Mouse (Mus musculus) urinary bladder, postnatal 14 days (tissue): ENCODE results near the gene Klf7.
A peak's percentile ranks its signal among the peaks of the same experiment; 100 is the strongest.

Experiments
- DNase-seq: peaks from one replicate; pipeline ENCODE4 v3.0.0; 2021; ENCODE audit warnings: low spot score

The Klf7 gene

DNA sequence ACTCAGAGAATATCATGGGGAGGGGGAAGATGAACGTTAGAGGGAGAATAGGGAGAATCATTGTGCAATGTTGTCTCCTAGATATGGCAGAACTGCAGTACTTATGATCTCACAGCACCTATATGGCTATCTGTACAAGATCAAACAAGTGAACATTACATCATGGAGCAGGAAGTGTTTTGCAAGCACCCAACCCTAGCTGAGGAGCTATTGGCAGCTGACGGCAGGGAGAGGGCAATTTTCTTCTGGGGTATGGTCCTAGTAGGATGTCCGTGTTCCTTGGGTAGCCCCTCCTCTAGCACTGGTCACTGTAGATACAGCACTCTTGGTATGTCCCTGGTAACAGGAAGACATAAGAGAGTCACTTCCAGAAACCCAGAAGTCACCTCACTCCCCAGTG lies 17.4 kb downstream of the Klf7 start:
- DNase-seq, result no peak

DNA sequence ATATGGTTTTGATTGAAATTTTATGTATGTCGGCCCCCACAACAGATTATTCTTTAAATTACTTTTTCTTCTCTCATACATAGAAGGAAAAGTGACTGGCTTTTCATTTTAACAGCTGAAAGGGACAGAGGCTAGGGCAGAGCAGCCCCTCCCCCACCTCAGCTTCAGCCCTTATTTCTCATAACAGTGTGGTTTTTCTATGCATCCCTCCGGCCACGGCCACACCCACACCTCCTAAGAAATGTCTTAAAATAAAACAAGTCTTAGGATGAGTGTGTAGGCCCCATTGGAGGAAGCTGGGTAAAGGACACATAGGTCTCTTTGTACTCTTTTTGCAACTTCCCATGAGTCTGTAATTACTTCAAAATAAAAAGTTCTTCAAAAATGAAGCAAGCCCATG lies 20.8 kb downstream of the Klf7 start:
- DNase-seq, result no peak

DNA sequence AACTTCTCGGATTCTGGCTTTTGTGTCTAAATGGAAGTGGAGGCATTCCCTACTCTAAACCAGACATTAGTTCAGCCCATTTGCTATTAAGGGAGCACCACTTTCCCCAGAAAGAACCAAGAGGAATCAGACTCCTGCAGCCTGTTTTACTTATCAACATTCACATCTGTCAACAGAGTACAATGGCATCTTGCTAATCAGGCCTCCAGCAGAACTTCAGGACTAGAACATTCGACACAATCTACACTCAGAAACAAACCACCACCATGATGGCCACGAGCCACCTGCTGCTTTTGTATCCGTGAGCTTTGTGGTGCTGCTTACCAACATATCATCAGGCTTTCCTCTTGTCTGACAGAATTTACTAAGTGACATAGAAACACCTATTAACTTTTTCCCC lies 23.3 kb downstream of the Klf7 start:
- DNase-seq, result no peak

DNA sequence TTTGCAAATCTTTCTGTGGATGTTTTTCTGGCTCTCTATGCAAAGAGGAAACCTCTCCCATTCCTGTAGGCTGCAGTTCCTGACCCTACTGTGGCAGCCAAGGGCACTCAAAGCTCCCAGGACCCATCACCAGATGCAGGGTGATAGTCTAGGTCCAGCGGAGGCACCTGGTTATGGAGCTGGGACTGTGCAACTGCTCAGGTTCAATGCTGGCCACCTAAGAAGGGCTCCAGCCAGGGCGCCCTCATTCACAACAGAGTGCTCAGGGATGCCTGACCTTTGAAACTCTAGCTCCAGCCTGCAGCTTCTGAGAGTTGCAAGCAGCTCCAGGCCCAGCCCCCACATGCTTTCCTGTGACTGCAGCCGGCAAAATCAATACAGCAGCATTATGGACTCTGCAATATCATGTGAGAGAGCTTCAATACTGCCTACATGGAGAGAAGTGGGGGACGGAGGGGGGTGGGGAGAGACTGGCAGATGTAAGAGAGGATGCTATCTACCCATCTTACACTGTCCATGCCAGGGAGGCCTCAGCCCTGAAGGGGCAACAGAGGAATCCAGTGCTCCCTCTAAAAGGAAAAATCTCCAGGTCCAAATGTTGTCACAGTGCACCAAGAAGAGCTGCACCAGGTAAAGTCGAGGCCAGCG lies 24.3 kb downstream of the Klf7 start:
- DNase-seq, result no peak

DNA sequence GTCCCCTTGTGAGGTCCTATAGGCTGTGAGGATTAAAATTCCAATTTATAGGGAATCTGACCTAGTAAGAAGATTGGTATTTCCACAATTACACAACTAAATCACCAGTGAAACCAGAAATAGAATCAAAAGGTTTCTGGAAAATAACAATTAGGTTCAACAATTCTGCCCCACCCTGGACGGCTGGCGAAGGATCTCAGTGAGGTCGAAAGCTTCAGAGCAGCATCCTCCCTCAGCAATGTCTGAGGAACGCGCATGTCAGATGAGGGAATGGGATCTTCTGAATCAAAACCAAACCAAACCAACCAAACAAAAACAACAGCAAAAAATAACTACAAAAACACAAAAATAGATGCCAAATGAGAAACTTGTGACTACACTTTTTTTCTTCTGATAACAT lies 29.1 kb downstream of the Klf7 start:
- no peak for DNase-seq

DNA sequence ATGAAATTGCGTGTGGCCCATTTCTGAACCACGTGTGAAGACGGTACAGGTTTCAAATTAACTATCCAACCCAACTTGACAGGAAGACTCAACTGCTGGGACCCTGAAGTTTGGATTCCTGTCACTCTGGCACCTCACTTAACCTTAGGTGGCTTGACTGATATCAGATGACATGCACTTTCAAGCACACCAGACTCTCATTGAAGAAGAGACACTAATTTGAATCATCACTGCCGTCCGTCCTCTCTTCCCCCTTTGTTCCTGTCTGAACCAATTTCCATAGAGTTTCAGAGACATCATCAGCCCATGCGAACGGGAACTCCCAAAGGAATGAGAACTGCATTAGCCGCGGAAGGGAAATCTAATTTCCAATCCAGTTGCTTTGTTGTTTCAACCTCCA lies 30.5 kb downstream of the Klf7 start:
- no peak for DNase-seq

DNA sequence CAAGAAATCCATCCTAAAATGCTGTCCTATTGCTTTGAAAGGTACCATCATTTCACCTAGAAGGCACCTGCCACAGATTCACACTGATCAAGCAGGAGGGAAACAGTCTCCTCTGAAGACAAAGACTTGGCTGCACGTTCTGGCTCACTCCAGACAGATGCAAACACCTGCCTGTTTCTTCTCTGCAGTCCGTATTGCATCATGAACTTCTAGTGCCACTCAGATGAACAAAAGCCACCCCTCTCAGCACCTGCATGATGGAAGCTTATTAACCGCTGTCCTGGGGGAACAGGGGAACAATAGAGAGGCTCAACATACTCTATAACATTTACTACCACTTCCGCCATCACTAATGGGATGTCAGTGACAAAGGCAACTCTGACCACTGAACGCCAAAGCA lies 31.5 kb downstream of the Klf7 start:
- no peak for DNase-seq

DNA sequence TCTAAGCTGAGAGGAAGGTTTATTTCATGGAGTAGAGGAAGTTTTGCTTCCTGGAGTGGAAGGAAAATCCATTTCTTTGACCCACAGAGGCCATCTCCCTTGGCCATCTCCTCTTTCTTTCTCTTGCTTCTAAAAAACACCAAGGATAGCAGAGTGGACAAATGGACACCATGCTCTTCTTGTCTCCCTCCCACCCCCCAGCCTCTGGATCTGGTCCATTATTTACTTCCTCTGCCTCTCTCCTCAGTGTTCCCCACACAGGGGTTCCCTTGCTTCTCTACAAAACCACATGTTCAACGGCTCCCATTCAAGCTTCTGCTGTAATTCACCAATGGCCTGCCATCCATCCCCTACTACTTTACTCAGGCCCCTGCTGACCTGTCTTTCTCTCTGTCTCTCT lies 32.4 kb downstream of the Klf7 start:
- no peak for DNase-seq

DNA sequence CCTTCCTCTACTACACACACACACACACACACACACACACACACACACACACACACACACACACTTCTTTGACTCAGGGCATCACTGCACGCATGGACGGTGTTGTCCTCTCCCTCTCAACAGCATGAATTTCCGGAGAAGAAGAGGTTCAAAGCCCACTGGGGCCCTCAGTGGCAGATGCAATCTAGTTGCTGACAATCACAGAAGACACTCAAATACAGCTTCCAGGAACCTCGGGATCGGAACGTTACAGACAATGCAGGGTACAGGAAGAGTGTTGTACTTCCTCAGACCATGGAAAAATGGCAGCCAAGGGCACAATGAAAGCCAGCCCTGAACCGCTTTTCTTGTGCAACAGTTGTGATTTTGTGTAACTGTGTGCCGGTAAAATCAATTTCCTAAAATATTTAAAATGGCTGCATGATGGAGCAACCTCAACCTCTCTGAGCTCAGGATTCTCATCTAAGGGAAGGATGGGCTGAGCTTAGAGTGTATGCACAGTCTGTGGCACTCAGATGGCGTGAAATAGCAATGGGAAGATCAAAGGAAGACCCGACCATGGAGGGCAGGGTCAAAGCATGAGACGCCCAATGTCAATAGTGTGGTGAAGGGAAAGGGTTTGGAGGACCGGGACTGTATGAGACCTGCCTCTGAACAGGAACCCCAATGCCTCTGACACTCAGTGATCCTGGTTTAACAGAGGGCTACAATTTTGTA lies 33.3 kb downstream of the Klf7 start:
- DNase-seq, result no peak

DNA sequence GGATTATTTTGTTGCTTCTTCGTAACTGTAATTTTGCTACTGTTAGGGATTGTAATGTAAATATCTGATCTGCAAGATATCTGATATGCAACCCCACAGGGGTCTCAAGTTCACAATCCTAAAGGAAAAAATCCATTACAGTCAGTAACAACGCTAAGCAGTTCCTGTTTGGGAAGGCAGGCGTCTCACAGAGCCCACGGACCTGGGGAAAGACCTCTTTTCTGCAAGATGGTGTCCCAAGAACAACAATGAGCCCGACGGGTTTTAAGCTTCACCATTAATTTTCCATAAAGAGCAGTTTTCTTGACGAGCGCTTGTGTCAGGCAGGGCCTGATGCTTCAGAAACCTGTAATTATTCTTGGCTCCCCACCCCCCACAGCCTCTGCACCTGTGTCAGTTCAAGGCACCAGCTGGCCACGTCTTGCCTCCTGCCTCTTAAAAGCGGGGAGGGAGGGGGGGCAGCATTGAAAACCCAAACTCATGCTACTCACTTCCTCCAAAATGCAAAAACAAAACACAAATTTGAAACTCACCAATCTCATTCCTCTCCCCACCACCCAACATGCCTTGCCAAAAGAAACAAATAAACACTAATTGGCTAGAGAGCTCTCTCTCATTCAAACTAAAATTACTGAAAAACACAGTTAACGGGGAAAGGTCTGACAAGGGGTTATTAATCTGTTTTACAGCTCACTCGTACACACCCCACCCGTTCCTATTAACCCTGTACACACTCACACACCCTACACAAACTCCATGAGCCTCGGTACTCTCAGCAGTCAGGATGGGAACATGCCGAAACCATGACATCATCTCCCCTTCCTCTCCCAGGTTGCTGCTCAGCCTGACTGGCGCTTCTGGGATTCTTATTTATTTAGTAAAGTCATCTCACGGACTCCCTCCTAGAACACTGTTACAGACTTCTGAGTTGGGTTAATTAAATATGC lies 34.2 kb downstream of the Klf7 start:
- peak; percentile 52 for DNase-seq

DNA sequence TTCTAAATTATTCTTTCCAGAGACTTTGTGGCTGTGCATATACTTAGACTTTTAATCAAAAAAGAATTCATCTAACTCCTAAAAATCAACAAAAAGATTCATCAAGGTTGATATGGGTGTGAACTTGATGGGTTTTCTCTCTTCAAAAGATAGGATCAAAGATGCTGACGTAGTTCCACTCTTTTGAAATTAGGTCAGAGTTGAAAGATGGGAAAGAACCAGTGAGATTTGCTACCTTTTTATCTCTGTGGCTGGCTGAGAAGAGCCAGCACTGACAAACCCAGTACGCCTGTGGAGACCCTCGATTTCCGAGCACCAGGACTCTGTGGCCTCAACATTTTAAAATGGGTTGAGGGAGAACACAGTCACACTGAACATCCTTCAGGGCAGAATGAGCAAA lies 36.2 kb downstream of the Klf7 start:
- DNase-seq, result no peak

DNA sequence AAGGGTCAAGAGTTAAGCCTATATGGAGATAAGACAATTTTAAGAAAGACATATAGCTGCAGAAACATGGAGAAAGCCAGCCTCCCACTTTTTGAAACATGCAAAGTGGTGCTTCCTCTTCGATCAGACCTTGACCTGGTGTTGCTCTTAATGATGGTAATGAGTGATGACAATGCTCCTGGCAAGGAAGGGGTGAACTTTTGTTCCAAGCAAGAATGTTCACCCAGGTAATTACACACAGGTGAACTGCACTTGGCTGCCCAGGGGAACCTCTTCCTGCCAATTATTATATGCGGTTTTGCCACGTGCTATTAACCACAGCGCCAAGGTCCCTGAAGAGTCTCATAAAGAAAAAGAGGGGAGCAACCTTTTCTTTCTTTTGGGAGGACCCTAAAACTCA lies 36.7 kb downstream of the Klf7 start:
- DNase-seq, result no peak

DNA sequence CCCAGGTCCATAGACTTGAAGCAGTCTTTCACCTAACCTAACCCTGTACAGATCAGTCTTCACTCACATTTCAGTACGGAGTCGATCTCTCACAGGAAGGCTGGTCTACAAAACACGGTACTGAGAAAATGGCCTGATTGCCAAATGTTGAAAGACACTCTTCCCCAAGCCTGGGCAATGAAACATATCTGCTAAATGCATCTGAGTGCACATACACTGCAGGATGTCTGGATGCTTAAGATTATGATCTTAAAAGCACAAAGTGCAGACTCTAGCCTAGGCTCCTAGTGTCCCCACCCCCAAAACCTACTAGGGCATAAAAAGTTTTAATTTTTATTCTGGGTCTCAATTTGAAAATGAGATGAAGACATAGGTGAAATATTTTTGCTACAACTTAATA lies 37.4 kb downstream of the Klf7 start:
- no peak for DNase-seq

DNA sequence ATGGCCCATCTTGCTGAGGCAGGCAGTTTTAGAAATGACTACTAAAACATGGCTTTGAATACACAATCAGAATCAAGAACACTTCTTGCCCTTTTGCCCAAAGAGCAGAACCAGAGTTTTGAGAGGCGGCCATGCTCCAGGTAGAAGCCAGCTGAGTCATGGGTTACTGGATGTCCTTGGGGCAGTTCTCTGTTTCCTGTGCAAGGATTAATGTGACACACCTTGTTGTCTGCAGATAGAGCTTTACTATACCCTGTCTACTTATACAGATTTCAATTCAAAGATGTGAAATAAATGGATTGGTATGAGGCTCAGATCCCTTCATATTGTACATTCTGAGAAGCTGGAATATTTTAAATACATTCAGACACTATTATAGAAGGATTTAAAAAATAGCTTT lies 40.3 kb downstream of the Klf7 start:
- DNase-seq, result no peak

DNA sequence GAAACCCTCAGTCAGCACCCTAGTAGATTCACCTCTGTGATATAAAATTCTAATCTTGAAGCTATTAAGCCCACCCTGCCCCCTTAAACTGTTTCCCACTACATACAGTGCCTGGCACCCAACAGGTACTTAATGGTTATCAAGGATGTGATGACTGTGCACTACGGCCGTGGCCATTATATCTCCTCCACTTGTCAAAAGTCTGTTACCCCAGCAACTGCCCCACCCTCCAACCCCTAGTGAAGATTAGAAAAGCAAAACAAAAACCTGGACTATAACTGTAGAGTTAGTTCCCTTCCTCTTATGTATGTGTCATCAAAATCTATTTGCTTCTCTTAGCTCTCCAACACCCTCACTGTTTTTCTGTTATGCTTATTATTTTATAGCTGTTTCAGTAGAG lies 40.9 kb downstream of the Klf7 start:
- DNase-seq, result no peak

DNA sequence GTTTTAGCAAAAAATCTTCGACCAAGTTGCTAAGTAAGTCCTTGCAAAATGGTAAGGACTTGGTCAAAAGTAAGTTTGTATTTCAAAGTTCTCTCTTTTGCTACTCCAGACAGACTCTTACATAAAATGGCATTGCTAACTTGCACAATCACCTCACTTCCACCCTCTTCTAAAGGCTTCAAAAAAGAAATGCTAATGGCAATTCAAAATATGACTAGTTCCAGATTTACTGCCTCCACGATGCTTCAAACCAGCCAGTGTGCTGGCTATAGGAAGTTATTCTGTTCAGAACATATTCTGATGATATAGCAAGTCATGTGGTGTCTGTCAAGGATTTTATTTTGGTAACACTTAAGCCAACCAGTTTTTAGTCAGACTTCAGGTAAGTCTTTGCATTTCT lies 41.8 kb downstream of the Klf7 start:
- DNase-seq, result no peak

DNA sequence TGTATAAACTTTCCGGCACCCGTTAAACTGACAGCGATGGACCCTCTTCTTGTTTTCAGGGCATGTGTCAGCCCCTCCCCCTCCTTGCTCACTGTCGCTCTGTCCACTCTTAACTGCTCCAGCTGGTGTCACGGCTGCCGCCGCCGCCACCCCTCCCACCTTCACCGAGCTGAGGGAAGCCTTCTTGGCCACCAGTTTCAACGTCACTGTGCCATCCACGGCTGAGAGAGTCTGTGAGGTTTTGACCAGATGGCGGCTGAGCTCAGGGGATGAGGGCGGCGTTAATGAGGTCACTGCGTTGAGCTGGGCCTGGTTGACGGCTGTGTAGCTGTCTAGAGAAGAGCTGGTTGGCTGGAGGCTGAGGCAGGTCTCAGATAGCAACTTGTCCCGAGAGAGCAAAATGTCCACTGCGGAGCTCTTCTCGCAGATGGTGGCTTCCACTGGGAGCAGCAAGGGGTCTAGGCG lies 43.3 kb downstream of the Klf7 start:
- DNase-seq, result no peak

DNA sequence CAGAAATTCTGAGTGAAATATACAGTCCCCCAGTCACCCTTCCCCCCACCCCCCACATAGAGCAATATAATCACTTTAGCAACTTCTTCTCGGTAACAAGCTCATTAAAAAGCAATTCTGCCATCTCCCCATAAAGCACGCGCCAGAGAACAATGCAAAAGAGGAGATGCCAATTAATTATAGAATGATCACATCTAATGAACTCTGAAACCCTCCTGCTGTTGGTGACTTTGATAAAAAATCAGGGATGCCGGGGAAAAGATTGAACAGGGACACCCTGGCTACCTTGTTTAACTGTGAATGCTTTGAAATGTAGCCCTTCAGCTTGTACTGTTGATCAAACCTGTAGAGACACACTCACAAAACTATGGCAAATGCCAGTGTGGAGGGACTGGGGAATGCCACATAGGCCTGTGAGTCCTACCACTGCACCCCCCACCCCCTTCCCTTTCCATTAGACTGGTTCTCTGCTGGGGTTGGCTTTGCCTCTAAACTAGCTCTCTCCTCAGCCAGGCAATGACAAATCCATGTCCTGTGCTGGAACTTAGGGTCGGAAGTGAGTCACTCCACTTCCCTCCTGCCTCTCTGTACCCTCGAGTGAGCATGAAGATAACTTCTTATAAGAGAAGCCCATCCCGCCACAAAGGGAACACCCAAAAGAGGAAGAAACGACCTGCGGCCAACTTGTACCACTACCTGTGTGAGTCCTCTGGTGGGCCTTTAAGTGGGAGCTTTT lies 43.9 kb downstream of the Klf7 start:
- DNase-seq, result no peak

DNA sequence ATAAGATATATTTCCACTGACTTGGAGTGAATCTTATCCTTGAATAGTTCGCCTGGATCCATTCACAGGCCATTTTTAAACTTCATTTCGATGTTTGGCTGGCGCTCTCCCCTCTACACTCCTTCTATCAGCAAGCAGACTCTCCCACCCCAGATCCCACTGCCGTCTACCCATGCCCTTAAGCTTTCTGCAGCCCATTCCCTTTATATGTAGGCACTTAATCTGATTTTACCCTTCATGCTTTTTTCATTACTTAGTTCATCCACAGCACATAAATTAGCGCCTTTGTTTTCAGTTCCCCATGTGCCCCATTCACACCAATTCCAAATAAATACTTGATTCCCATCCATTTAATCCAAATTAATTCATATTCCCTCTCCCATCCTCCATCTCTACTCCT lies 48.0 kb downstream of the Klf7 start:
- DNase-seq, result no peak

DNA sequence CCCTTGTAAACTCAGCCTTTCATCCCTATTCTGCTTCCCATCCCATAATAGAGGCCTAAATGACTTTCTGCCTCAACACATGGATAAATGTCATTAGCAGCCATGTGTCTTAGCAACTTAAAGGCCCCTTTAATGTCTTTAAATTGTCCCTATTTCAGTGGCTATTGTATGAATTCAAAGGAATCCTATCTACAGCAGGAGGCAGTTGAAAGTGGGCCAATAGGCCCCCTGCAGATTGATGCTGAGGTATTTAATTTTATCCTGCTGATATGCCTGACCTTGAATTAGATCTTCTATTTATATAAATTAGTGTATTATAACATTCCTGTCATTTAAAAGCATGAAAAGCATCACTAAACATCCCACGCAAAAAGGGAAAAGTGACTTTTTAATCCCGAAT lies 51.1 kb downstream of the Klf7 start:
- DNase-seq, result no peak

DNA sequence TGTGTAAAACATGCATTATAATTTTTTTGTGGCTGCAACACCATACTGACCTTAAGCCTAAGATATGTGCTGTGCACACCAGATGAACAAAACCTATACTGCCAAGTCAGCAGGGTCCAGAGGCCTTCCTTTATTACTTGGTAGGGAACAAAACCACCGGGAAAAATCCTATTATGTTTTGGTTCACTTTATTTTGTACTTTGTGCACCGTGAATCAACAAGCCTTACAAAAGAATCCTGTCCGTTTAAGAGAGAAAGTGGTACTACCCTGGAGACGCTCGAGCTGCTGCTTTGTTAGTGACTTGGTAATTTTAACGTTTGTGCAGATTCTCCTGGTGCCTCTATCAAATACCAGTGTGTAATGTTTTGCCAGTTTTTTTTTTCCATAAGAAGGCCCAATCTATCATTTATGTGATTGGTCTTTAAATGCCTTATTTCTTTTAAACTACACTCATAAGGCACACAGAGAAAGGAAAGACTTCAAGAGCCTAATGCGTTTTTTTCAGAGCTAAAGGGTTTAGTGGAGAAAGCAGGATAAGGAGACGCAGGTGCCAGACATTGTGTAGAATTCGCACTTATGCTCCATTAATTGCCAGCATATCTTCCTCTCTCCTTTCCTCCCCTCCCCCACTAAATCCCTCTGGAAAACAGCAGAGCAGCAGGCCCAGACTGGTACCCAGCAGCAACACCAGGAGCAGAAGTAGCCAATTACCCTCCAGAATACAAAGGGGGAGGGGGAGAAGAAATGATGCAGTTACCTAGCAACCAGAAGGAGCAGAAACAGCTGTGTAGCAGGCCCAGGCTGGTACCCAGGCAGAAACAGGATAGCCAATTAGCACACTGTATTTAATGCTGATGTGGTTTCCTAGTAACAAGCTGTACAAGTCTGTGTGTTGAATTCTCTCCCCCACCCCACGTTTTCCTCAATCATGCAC lies 55.5 kb downstream of the Klf7 start:
- DNase-seq, result no peak
